ENCODE assay signal across 21 mouse cellular contexts in genomic region chr10:82042191-82042590, GRCm38 (mm10). TPM values are rescaled to one million over a fixed set of nuclear protein-coding genes. Genes with fewer than 3 reads are reported as not detected.
A peak's percentile ranks its signal among the peaks of the same experiment; 100 is the strongest.
DNase-seq lines count a peak whose midpoint lies in the region; ATAC-seq lines count a peak whose summit lies in the region.
"Had no signal": no experiment of that assay in that cellular context is flagged by ENCODE, and none has a peak within 500 bp of the region (broad histone marks: within the 10 kb centered on the region; RNA-seq: fewer than 3 reads in every experiment).

No protein-coding gene starts in this region.

- H3K36me3 ChIP-seq in liver, embryonic 11.5 days (ENCODE audit: control insufficient read depth, insufficient read depth, low read length), result no peaks in the 10 kb centered on the region
- H3K36me3 ChIP-seq: G1E had no signal

- no peak overlapping the region for H3K9ac ChIP-seq in liver, embryonic 11.5 days (ENCODE audit: low read depth, low read length)

- H3K4me2 ChIP-seq in liver, embryonic 11.5 days, result no peak overlapping the region

- H3K4me1 ChIP-seq in liver, embryonic 11.5 days (replicated peaks; ENCODE audit: control insufficient read depth, insufficient read depth, low read length), result no peaks in the 10 kb centered on the region

- peak; percentile 79 for DNase-seq in Muller cell, postnatal 12 days (ENCODE audit: inconsistent ontology term)
- DNase-seq in retina, embryonic 14.5 days (ENCODE audit: low spot score), result peak; percentile 68
- DNase-seq in retina, postnatal 1 day, result peak; percentile 57
- DNase-seq in adrenal gland, postnatal 36 days, result no peak
- no peak for DNase-seq in cerebellum, adult 11 months
- DNase-seq in liver, embryonic 11.5 days (ENCODE audit: low spot score), result no peak
- DNase-seq: adrenal gland, adult 2 months; adrenal gland, adult 8-10 months; adrenal gland, postnatal 10 days; adrenal gland, postnatal 14 days; adrenal gland, postnatal 25 days; B cell, adult 2 months; cerebellum, adult 11-12 months; cerebellum, adult 18-20 months; cerebellum, adult 2 months; cerebellum, adult 8-10 months; cerebellum, adult 9-10 months had no signal

- no peak overlapping the region for H3K27ac ChIP-seq in liver, embryonic 11.5 days (ENCODE audit: low read depth, low read length)

- H3K4me3 ChIP-seq in liver, embryonic 11.5 days (ENCODE audit: low read depth, low read length), result no peak overlapping the region

- ATAC-seq in liver, embryonic 11.5 days (replicated peaks; ENCODE audit: low FRiP score), result no peak
- ATAC-seq: activated CD4-positive, CD25-positive, alpha-beta regulatory T cell, adult 4 months; CD4-positive, CD25-positive, alpha-beta regulatory T cell, adult 4 months; Patski had no signal

- peaks cover 4% of the 10 kb centered on the region; the same call in 1 of the 2 replicates for H3K9me3 ChIP-seq in liver, embryonic 11.5 days (ENCODE audit: control insufficient read depth, low read length)

- WGBS in liver, embryonic 11.5 days, result 64% methylated on average over 2 of the region's 2 CpGs

- H3K27me3 ChIP-seq in liver, embryonic 11.5 days (replicated peaks; ENCODE audit: control insufficient read depth, insufficient read depth, low read length), result no peaks in the 10 kb centered on the region

RNA-seq across cellular contexts. Expression of gene Zfp873, which starts 5.7 kb away (rescaled TPM):
- 1 to 10 TPM; 5.6 to 7.2 TPM for total RNA-seq in adrenal gland, postnatal 36 days (2021)
- 7.9 and 8.9 TPM in 2 replicates for polyA plus RNA-seq in liver, embryonic 11.5 days (2014; fragmentation: Nextera tagmentation; extraction: Ambion mirVana)

RNA-seq across cellular contexts. Expression of gene BC024063, which starts 41.0 kb away (rescaled TPM):
- total RNA-seq in adrenal gland, postnatal 36 days (2021), result 1 to 10 TPM; 2.9 to 3.2 TPM
- polyA plus RNA-seq in liver, embryonic 11.5 days (2014; fragmentation: Nextera tagmentation; extraction: Ambion mirVana), result 2.8 and 3.0 TPM in 2 replicates
- polyA plus RNA-seq: adrenal gland, adult 2 months had no signal

Comparison
In these comparisons a context has a peak if more than half of its experiments do, and no peak if none do; other contexts are left out.
1. DNase-seq: peak in Muller cell, postnatal 12 days (single experiment), retina, embryonic 14.5 days (single experiment) and retina, postnatal 1 day (single experiment); none in adrenal gland, postnatal 36 days (0 of 2), cerebellum, adult 11 months (single experiment) and liver, embryonic 11.5 days (single experiment).